Mouse (Mus musculus): ENCODE results near the gene Hnf1a.
A peak's percentile ranks its signal among the peaks of the same experiment; 100 is the strongest.
"Not testable (repeated sequence)": the region's sequence is repeated elsewhere in the genome, so short reads cannot be mapped to it uniquely, and the experiment has no call there.

Gene Hnf1a

DNA sequence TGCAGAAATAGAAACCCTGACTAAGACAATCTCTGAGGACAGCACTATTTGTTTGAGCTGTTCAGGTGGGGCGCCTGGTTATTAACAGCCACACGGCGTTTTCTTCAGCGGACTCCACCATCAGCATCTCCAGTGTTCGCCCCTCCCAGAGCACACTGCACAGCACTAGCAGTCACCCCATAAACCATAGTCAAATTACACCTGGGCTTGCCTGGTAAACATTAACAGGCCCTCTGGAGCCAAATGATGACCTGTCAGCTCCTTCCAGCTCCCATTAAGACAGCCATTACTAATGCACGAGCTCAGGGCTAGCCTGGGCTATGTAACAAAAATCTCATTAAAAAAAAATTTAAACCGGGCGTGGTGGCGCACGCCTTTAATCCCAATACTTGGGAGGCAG is 25.8 kb downstream of the Hnf1a start:
- DNase-seq (ENCODE audit: low read depth, low spot score): no peak

DNA sequence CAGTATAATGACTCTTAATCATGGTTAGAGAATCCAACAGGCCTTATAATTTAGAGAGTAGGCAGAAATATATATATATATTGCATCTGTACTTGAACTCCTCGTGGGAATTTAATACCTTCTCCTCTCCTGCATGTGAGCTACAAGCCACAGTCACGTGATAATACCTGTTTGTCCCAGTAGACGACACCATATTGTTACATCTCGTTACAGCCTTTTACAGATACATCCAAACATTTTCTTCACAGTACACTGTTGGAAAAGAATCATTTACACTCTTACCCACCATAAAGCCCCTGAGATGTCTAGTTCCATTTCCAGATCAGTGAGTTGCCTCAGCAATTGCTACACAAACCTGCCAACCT is 28.1 kb downstream of the Hnf1a start:
- no peak for DNase-seq (ENCODE audit: low read depth, low spot score)

DNA sequence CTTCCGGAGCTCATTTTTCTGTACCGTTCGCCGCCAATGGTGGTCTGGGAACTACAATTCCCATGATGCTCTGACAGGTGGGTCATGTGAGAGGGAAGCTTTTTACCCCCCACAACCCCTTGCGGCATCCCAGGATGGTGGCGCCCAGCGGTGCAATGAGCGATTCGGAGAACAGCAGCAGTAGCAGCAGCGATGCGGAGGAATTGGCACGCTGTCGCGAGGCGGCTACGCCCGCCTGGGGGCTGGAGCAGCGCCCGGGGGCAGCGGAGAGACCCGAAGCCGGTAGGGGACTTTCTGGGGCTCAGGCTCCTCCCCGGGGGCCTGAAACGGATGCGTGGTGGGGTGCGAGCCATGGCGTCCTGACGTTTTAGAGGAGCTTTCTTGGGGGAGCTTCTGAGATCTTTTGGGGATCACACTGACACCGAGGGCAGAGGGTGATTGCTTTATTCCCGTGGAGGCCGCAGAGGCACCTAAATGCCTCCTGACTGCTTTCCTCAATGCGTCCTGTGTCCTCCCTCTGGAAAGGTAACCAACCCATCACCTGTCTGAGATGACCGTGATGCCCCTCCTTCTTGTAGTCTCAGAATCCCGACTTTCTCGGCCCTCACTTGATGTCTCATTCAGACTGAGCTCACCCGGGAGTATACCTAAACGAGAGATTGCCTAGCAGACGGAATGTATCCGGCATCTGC is 28.7 kb downstream of the Hnf1a start, which contains the start of gene 2210016L21Rik:
TSS of gene 2210016L21Rik (plus strand) at position 85 of the 692 bp plus-strand sequence.
- peak; percentile 94 for DNase-seq (ENCODE audit: low read depth, low spot score)

DNA sequence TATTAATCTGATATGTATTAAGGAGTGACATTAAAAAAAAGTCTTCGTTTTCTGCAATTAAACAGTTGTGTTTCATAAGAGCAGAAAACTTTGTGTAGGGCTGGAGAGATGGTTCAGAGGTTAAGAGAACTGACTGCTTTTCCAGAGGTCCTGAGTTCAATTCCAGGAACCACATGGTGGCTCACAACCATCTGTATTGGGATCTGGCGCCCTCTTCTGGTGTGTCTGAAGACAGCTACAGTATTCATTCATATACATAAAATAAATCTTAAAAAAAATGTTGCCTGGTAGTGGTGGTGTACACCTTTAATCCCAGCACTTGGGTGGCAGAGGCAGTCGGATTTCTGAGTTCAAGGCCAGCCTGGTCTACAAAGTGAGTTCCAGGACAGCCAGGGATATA is 29.8 kb downstream of the Hnf1a start:
- DNase-seq (ENCODE audit: low read depth, low spot score): not testable (repeated sequence)

DNA sequence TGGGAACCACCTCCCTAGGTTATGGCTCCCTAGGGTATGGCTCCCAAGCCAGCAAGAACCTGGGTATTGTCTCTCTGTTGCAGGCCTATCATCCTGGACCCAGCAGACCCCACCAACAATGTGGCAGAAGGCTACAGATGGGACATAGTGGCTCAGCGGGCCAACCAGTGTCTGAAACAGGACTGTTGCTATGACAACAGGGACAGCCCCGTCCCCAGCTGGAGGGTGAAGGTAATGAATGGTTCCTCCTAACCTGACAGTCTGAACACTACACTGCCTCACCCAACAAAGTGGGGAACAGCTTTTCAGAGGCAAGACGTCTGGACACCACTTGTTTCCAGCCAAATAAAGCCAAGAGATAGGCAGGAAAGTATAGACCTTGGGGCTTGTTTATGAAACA is 35.1 kb downstream of the Hnf1a start:
- DNase-seq (ENCODE audit: low read depth, low spot score): peak; percentile 50

DNA sequence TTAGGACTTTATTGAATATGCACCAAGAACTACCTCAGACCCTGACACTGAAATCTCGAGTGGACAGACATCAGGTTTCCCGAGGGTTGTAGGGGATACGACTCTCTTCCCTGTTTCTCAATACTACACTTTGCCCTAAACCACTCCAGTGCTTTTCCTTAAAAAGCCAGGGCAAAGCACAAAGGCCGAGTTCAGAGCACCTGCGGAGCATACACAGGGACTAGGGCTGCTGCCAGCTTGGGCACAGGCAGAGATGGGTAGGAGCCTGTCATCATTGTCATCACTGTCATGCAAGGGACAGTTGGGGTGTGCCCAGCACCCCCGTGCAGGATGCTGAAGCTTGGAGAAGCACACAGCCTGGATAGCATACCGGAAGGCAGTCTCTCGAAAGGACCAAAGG is 37.7 kb downstream of the Hnf1a start:
- DNase-seq (ENCODE audit: low read depth, low spot score): no peak

DNA sequence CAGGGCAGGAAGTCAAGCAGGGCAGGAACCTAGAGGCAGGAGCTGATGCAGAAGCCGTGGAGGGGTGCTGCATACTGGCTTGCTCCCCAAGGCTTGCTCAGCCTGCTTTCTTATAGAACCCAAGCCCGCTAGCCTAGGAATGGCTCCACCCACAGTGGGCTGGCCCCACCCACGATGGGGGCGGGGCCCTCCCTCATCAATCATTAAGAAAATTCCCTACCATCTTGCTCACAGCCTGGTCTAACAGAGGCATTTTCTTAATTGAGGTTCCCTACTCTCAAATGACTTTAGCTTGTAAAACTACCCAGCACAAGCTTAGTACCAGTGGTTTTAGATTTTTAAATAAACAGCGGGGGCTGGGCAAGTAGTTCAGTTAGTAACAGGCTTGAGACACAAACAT is 39.3 kb downstream of the Hnf1a start:
- no peak for DNase-seq (ENCODE audit: low read depth, low spot score)

DNA sequence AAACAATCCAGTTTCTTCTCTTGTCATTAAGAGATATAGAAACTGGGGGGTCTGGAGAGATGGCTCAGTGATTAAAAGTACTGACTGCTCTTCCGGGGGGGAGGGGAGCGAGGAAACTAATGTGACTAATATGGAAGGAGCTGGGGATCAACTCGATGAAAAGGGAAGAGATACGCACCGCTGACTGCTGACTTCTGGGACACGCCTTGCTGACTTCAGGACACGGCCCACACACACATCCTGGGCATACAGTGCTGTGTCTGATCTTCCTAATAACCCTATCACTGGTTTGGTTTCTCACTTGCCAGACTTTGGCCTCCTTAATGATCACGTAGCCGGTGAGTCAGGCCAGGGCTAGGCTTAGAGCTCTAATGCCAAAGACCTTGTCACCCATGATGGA is 44.1 kb downstream of the Hnf1a start:
- DNase-seq (ENCODE audit: low read depth, low spot score): no peak

DNA sequence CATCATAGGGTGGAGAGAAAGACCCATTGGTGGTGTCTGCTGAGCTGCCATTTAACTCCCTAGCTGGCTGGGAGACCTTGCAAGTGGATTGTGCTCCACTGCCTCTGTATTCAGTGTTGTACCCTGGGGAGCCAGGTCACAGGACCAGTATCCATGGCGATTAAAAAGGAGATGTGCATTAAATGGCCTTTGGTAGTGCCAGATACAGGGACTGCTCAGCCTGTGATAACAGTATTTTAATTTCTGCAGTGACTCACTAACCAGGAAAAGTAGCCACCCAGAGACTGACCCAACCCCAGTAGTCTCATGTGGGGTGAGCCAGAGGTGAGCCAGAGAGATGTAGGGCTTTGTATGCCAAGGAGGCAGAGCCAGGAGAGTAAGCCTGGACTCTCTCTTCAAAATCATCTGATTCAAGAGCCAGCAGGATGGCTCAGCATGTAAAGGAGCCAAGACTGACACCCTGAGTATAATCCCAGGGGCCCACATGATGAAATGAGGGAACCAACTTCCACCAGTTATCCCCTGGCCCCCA is 44.7 kb downstream of the Hnf1a start:
- no peak for DNase-seq (ENCODE audit: low read depth, low spot score)

DNA sequence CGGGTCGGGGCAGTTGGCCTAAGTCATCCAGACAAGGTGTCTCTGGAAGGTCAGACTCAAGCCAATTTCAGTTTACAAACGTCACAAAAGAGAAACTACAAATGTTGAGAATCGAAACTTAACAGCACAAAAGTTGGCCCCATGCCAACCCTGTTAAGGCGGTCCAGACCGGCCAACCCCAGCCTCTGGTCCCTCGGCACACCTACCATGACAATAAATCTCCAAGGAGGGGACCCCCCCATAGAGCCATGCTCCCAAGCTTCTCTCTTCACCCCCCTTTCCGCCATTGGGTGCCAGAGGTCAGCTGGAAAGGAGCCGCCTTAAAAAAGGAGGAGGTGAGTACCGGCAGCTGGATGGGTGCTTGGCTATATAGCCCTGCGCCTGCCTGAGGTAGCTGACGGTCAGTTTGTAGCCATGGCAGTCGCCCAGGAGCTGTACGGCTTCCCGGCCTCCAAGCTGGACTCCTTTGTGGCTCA is 47.9 kb downstream of the Hnf1a start, which contains the start of gene Oasl1:
TSS of gene Oasl1 (plus strand) at position 243 of the 476 bp plus-strand sequence.
- no peak for DNase-seq (ENCODE audit: low read depth, low spot score)

DNA sequence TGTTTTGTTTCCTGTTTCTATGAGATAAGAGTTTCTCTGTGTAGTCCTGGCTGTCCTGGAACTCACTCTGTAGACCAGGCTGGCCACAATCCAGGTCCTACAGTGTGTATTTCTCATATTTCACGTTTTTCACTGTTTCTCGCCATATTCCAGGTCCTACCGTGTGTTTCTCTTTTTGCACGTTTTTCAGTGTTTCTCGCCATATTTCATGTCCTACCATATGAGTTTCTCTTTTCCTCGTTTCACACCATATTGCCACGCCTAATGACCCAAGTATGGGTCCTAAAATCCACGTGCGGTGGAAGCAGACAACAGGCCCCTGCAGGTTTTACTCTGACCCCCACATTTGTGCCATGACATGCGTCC is 48.5 kb downstream of the Hnf1a start:
- peak; percentile 51 for DNase-seq (ENCODE audit: low read depth, low spot score)

DNA sequence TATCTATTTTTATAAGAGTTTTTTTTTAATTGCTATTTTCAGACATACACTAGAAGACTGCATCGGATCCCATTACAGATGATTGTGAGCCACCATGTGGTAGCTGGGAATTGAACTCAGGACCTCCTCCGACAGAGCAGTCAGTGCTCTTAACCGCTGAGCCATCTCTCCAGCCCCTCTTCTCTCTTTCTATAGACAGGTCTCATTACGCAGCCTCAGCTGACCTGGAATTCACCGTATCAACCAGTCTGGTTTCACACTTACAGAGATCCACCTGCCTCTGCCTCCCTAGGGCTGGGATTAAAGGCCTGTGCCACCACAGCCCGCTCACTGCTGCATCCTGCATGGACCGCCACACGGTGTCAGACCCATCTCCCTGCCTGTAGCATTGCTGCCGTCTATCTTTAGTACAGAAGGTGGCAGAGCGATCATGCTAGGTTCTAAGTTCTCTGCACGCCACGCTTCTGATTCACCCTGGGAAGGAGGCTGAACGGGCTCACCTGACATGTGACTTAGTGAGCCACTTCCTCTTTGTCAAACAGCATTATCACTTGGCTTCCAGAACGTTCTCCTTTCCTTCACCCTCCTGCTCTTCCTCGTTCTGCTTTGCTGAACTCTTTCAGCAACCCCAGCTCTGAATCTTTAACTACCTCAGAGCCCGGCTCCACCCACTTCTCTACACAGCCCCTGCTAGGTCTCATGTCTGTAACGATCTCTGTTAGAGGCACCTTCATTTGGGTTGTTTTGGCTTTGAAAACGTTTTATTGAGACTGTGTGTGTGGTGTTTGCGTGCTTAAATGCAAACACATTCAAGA is 49.1 kb downstream of the Hnf1a start:
- no peak for DNase-seq (ENCODE audit: low read depth, low spot score)

DNA sequence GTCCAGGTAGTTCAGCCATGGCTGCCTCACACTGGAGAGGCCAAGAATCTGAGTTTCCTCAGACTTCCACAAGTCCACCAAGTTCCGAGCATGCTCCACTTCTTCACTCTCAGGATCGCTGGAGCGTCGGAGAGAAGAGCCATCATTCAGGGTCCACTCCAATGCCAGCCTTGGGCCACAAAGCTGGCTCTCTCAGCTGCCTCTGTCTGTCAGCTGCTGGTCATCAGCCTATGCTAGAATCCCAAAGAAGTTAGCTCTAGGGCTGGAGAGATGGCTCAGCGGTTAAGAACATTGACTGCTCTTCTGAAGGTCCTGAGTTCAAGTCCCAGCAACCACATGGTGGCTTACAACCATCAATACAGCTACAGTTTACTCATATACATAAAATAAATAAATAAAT is 53.5 kb downstream of the Hnf1a start:
- not testable (repeated sequence) for DNase-seq (ENCODE audit: low read depth, low spot score)

DNA sequence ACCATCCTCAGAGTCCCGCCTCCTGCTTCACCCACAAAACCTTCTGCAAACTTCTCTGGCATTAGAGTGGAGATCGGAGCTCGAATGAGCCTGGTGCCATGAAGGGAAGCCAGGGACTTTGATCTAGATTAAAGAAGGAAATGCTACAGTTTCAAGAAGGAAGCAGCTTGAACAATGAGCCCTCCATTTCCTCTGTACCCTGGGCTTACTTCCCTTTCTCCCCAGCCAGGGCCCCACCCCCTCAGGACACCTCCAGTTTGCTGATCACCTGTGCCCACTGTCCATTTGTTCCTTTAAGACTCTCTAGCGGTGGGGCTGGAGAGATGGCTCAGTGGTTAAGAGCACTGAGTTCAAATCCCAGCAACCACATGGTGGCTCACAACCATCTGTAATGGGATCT is 54.1 kb downstream of the Hnf1a start:
- no peak for DNase-seq (ENCODE audit: low read depth, low spot score)

DNA sequence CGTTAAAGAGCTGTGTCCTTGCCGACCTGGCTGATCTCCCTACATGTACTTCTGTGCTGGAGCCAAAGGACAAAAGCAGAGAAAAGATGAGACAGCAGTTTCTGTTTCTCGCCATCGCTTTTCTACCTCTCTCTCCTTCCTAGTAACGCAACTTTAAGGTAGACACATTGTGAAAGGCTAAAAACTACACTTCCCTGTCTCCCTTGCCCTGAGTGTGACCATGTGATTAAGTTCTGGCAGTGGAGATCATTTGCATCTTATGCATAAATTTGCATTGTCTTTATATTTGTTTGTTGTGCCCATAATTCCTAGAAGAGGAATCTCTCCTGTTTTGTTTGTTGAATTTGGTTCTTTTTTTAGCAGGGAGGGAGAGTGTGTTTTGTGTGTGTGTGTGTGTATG is 55.0 kb downstream of the Hnf1a start:
- no peak for DNase-seq (ENCODE audit: low read depth, low spot score)

DNA sequence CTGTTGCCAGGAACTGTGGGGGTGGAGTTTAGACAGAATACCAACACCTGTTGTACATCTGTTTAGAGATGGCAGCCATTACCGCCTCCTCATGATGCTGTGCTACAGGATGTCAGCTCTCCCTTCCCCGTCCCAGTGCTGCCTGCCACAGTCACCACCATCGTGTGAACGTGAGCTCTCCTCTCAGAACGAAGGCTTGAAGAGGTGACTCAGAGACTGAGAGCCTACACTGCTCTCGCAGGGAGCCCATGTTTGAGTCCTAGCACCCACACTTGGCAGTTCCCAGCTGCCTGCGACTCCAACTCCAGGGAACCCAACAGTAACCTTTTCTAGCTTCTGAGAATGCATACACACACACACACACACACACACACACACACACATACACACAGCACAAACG is 56.0 kb downstream of the Hnf1a start:
- no peak for DNase-seq (ENCODE audit: low read depth, low spot score)

DNA sequence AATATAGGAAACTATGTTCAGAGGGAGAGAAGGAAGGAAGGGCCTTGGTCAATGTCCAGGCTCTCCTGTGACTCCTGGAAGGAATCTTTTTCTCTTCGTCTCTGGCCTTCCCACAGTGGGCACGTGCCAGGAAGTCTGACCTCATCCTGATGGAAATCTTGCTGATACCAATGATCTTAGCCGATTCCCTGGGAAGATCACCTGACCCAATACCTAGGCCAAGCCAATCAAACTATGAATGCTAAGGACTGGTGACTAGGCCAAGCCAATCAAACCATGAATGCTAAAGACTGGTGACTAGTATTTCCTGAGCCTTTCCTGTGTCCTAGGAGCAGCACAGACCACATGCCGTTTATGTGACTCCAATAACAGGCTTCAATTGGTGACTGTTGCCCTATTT is 57.2 kb downstream of the Hnf1a start:
- no peak for DNase-seq (ENCODE audit: low read depth, low spot score)

DNA sequence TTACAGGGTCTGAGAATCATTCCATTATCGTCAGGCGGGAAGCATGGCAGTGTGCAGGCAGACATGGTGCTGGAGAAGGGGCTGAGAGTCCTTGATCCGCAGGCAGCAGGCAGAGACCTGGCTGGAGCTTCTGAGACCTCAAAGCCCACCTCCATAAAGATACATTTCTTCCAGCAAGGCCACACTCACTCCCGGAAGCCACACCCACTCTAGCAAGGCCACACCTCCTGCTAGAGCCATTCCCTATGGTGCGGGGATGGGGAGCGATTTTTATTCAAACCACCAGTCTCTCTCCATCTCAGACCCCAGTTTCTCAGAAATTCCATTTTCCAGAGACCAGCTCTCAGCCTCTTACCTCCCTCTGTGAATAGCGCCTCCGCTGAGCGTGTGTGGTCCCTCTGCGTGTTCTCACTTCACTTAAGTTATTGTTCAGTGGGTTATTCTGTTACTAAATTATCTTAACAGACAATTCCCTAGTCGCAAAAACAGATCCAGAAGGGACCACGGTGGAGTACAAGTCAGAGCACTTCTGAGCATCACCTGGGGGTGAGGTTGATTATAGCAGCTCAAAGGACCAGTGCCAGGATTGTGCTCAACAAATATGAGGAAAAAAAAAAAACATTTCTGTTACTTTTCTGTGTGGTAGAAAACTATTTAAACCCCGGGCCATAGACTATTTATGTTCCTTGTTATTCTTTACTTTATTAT is 62.1 kb downstream of the Hnf1a start:
- DNase-seq (ENCODE audit: low read depth, low spot score): no peak

DNA sequence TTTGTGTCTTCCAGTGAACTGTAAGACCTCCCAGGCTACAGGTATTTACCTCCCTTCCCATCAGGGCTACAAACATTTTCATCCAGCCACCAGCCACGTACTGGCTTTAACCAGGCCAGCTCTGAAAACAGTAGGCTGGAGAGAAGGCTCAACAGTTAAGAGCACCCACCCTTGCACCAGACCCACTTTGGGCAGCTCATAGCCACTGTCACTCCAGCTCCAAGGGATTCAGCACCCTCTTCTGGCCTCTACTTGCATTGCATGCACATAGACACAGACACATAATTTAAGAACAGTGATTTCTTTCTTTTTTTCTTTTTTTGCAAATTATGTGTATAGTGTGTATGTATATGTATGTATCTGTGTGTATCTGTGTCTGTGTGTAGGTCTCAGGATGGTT is 68.5 kb downstream of the Hnf1a start:
- peak; percentile 60 for DNase-seq (ENCODE audit: low read depth, low spot score)

Data from mesoderm, embryonic 11.5 days (tissue).